Mouse (Mus musculus) thymus, adult 2 months (tissue): ENCODE results near the gene Ugt2b34. TPM values are rescaled to one million over a fixed set of nuclear protein-coding genes. Genes with fewer than 3 reads are reported as not detected.

Experiments
- DNase-seq: peaks from one replicate; pipeline ENCODE4 v3.0.0; 2021
- H3K27ac ChIP-seq: fragments of 200-500 bp; 2 replicates; pipeline ENCODE4 v1.5.1; 2012; ENCODE audit warnings: low read length, control low read depth; ENCODE audit not compliant: control insufficient read depth, insufficient read depth
- H3K27me3 ChIP-seq: fragments of 200-500 bp; 2 replicates; pipeline ENCODE4 v1.6.1; 2012; ENCODE audit warnings: mild to moderate bottlenecking, low read length, moderate library complexity, mixed read lengths; ENCODE audit not compliant: control insufficient read depth, insufficient read depth
- H3K36me3 ChIP-seq: fragments of 200-500 bp; 2 replicates; pipeline ENCODE4 v1.6.1; 2012; ENCODE audit warnings: mild to moderate bottlenecking, low read length, moderate library complexity; ENCODE audit not compliant: control insufficient read depth, insufficient read depth
- H3K4me1 ChIP-seq: fragments of 200-500 bp; replicated peaks from 2 replicates; pipeline ENCODE4 v1.6.1; 2012; ENCODE audit warnings: low read length; ENCODE audit not compliant: control insufficient read depth, insufficient read depth
- H3K4me3 ChIP-seq: fragments of 200-500 bp; 2 replicates; pipeline ENCODE4 v1.5.1; 2012; ENCODE audit warnings: mild to moderate bottlenecking, low read length, control low read depth, moderate library complexity; ENCODE audit not compliant: control insufficient read depth, insufficient read depth
- CTCF ChIP-seq: fragments of 200-500 bp; IDR thresholded peaks from 2 replicates; pipeline ENCODE4 v1.5.1; 2012; ENCODE audit warnings: mild to moderate bottlenecking, control low read depth, low read length, moderate library complexity, borderline replicate concordance; ENCODE audit not compliant: control insufficient read depth, poor library complexity, insufficient read depth; ENCODE audit errors: extremely low read depth
- POLR2A ChIP-seq: fragments of 200-500 bp; IDR thresholded peaks from 2 replicates; pipeline ENCODE4 v1.6.1; 2012; ENCODE audit warnings: mild to moderate bottlenecking, low read length, control low read depth, moderate library complexity; ENCODE audit not compliant: control insufficient read depth, poor library complexity, insufficient read depth; ENCODE audit errors: extremely low read depth
- WGBS: fragments of 180-500 bp; shearing (Covaris S2); methylation state at CpG from one replicate; pipeline ENCODE4 v1.1.7; 2018; 5-methylcytosine and 5-hydroxymethylcytosine counted together
- polyA plus RNA-seq: library from polyadenylated mRNA; depleted of rRNA; stranded (reverse); fragments of >200 nt; gene quantifications from 2 replicates; pipeline ENCODE4 v1.2.3, GENCODE M21; 2012; rRNA removed

Ugt2b34 gene
- polyA plus RNA-seq = 0.09 and 0.38 TPM in 2 replicates

- H3K4me1 ChIP-seq = no peaks in the 10 kb centered on the region
- TF ChIP-seq CTCF = no peak
- TF ChIP-seq POLR2A = no peak
- H3K27ac ChIP-seq = no peak within 1 kb of the TSS
- 76% methylated on average over 1 of the region's 1 CpGs for WGBS
- no peaks in the 10 kb centered on the region for H3K36me3 ChIP-seq
- no peak within 1 kb of the TSS for H3K4me3 ChIP-seq
- no peak for DNase-seq
- H3K27me3 ChIP-seq = no peaks in the 10 kb centered on the region
These were observed at the start of gene Ugt2b34 for GRCm38 (mm10) chr5:86906758-86907157. TSS of gene Ugt2b34 (minus strand) at chr5:86906937.

DNA sequence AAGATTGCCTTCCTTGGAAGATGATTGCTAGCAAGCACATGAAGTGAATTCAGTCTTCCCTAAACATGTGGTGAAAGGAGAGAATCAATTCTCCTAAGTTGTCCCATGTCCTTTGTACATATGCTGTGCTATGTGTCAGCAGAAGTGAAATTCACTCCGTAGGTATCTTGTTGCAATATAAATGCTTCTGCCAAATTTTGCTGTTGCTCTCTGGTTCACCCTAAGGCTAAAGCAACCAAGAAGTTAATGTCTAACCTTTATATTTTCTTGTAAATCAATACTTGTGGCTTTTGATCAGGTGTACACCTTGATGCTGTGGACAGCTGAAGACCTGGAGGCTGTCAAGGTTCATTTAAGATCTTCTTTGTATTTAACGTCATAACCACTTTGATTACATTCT lies 35.4 kb upstream of the Ugt2b34 start:
- H3K4me3 ChIP-seq = no peak overlapping the region
- TF ChIP-seq CTCF = no peak
- no peak for TF ChIP-seq POLR2A
- H3K27me3 ChIP-seq = no peaks in the 10 kb centered on the region
- no peak for DNase-seq
- H3K36me3 ChIP-seq = no peaks in the 10 kb centered on the region
- WGBS = 89% methylated on average over 2 of the region's 2 CpGs
- no peaks in the 10 kb centered on the region for H3K4me1 ChIP-seq
- no peak overlapping the region for H3K27ac ChIP-seq

DNA sequence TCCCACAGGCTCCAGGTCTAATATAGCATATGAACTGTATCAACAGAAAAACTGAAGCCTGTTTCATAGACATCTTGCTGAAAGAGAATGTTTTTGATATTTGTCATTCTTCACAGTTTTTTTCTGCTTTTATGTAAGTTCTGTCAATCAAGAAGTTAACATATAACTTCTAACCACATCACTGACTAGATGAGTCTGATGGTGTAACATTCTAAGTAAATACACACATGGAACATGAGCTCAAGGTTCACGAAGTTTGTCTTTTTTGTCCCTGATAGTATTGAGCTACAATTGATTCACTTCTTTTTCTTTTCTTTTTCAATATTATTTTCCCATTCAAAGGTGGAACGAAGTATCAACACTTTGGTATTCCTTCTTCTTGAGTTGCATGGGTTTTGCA lies 19.7 kb upstream of the Ugt2b34 start, which contains the start of gene Ugt2b1:
Gene Ugt2b1 (minus strand): TSS at position 105 of the 400 bp plus-strand sequence.
- Histone ChIP-seq H3K4me3 (no peak within 1 kb of the TSS), H3K27ac (no peak within 1 kb of the TSS), H3K27me3 (no peaks in the 10 kb centered on the region), H3K4me1 (no peaks in the 10 kb centered on the region), H3K36me3 (no peaks in the 10 kb centered on the region)
- TF ChIP-seq POLR2A (no peak), CTCF (no peak)
- 82% methylated on average over 2 of the region's 2 CpGs for WGBS
- no peak for DNase-seq

- H3K36me3 ChIP-seq = no peaks in the 10 kb centered on the region
- DNase-seq = no peak
- H3K4me3 ChIP-seq = no peak overlapping the region
- H3K27ac ChIP-seq = no peak overlapping the region
- no peaks in the 10 kb centered on the region for H3K4me1 ChIP-seq
- no peak for TF ChIP-seq POLR2A
- no peak for TF ChIP-seq CTCF
- H3K27me3 ChIP-seq = no peaks in the 10 kb centered on the region
- 64% methylated on average over 3 of the region's 3 CpGs for WGBS
These were observed 14.0 kb upstream of the Ugt2b34 start for GRCm38 (mm10) chr5:86920661-86921233.

- Histone ChIP-seq H3K4me3 (no peak overlapping the region), H3K27ac (no peak overlapping the region), H3K27me3 (no peaks in the 10 kb centered on the region), H3K36me3 (no peaks in the 10 kb centered on the region), H3K4me1 (no peaks in the 10 kb centered on the region)
- no peak for TF ChIP-seq CTCF
- TF ChIP-seq POLR2A = no peak
- DNase-seq = no peak
- 92% methylated on average over 3 of the region's 3 CpGs for WGBS
These were observed 4.8 kb upstream of the Ugt2b34 start for GRCm38 (mm10) chr5:86911357-86912099.

DNA sequence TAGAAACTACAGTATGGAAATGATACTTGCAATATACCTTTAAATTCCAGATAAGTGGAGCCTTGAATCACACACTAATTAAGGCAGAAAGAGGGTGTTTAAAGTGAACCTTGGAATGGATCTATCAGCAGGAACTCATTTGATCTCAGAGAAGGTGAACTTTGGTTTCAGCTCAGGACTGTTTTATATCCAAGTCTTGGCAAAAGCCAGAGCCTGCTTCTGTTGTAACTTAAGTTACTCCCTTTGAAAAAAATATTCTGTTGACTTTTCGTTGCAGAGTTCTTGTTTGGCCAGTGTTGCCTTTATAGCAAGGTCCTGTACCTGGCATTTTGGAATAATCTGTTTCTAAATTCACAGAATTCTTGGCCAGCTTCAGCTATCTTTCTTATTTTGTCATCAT lies 4.0 kb upstream of the Ugt2b34 start:
- no peak overlapping the region for H3K4me3 ChIP-seq
- H3K27me3 ChIP-seq = no peaks in the 10 kb centered on the region
- no peak for DNase-seq
- no peak overlapping the region for H3K27ac ChIP-seq
- no peaks in the 10 kb centered on the region for H3K36me3 ChIP-seq
- WGBS = 66% methylated on average over 1 of the region's 1 CpGs
- TF ChIP-seq POLR2A = no peak
- no peak for TF ChIP-seq CTCF
- H3K4me1 ChIP-seq = no peaks in the 10 kb centered on the region

DNA sequence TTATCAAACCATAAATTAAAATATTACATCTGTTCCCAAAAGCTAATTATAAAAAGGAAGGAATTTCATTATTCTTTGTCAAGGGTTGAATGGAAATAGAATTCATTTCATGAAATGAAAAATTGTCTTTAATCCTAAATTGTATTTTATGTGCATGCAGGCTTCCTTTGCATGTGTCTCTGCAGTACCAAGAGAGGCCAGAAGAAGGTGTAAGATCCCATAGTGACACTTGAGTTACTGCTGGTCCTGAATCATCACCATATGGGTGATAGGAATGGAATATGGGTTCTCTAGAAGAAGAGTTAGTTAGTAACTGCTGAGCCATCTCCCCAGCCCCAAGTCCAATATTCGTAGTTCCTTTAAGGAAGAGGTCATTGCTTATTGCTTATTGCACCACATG lies 16.8 kb downstream of the Ugt2b34 start:
- Histone ChIP-seq H3K27ac (no peak overlapping the region), H3K27me3 (no peaks in the 10 kb centered on the region), H3K36me3 (no peaks in the 10 kb centered on the region), H3K4me1 (no peaks in the 10 kb centered on the region), H3K4me3 (no peak overlapping the region)
- WGBS = 92% methylated on average over 1 of the region's 1 CpGs
- DNase-seq = no peak
- TF ChIP-seq CTCF = no peak
- no peak for TF ChIP-seq POLR2A
